Comparison of ENCODE assay signal across 8 mouse cellular contexts in the genomic region with DNA sequence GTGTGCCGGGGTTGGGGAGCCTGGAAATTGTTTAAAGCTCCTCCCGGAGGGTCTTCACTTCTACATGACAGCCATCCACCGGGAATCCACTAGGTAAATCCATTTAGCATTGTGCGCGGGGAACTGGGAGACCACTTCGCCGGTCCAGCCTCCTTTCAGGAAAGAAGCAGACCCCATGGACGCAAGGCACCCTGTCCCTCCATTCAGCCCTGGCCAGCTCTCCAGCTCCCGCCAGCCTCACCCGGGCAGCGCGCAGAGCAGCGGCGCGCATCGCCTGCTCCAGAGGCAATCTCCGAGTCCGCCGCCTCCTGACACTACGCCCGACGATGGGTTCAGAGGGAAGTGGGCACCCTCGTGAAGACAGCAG.
DNase-seq lines count a peak whose midpoint lies in the region; ATAC-seq and TF ChIP-seq lines count a peak whose summit lies in the region.

No protein-coding gene starts in this region.

- H3K27me3 ChIP-seq in cerebellum, adult 2 months (ENCODE audit: control insufficient read depth, insufficient read depth, low read length): no peaks in the 10 kb centered on the region
- peaks cover 26% of the 10 kb centered on the region for H3K27me3 ChIP-seq in intestine, embryonic 16.5 days (replicated peaks; ENCODE audit: control insufficient read depth, insufficient read depth, low read length)

- no peaks in the 10 kb centered on the region for H3K36me3 ChIP-seq in intestine, embryonic 16.5 days (ENCODE audit: control insufficient read depth, insufficient read depth, low read length)

- no peak for TF ChIP-seq POLR2A in cerebellum, adult 2 months (IDR thresholded peaks at IDR 0.05; ENCODE audit: borderline replicate concordance, insufficient read depth, low read length)
- TF ChIP-seq POLR2A in embryonic fibroblast, embryonic 13.5 days (IDR thresholded peaks at IDR 0.05; ENCODE audit: low read depth, low read length): no peak

- no peak for TF ChIP-seq CTCF in cerebellum, adult 2 months (IDR thresholded peaks at IDR 0.05; ENCODE audit: borderline replicate concordance, insufficient read depth, low read depth, low read length)
- TF ChIP-seq CTCF in embryonic fibroblast, embryonic 13.5 days (IDR thresholded peaks at IDR 0.05; ENCODE audit: borderline replicate concordance, insufficient read depth, low read length): no peak

- H3K27ac ChIP-seq in cerebellum, adult 2 months (ENCODE audit: insufficient read depth, low read length): peak overlapping the region; percentile 80
- H3K27ac ChIP-seq in embryonic fibroblast, embryonic 13.5 days (ENCODE audit: insufficient read depth, low read length): no peak overlapping the region
- H3K27ac ChIP-seq in intestine, embryonic 16.5 days (ENCODE audit: low read length): no peak overlapping the region

- H3K9me3 ChIP-seq in intestine, embryonic 16.5 days (ENCODE audit: control insufficient read depth, low read length): no peaks in the 10 kb centered on the region

- DNase-seq in kidney, postnatal 14 days: peak; percentile 4
- no peak for DNase-seq in kidney, adult 11 months
- peak; percentile 65 to 76 for DNase-seq in cerebellum, adult 2 months
- DNase-seq in mesoderm, embryonic 11.5 days (ENCODE audit: low read depth, low spot score): peak; percentile 60
- DNase-seq in yolk sac, embryonic 10.5 days (ENCODE audit: low spot score): peak; percentile 12
- no peak for DNase-seq in c-Kit-positive CD71-positive TER-119-positive erythroid progenitor cells, embryonic 14.5 days (ENCODE audit: low spot score)

- WGBS in cerebellum, adult 2 months: under 1% methylated on average over 23 of the region's 23 CpGs
- under 1% methylated on average over 23 of the region's 23 CpGs for WGBS in intestine, embryonic 16.5 days

- peak; percentile 79 for ATAC-seq in intestine, embryonic 16.5 days

- no peaks in the 10 kb centered on the region; the same call in 1 of the 2 replicates for H3K4me1 ChIP-seq in cerebellum, adult 2 months (ENCODE audit: control insufficient read depth, insufficient read depth, low read length)
- no peaks in the 10 kb centered on the region for H3K4me1 ChIP-seq in embryonic fibroblast, embryonic 13.5 days (ENCODE audit: control insufficient read depth, insufficient read depth, low read length)
- H3K4me1 ChIP-seq in intestine, embryonic 16.5 days (ENCODE audit: control insufficient read depth, insufficient read depth, low read length): peaks cover 11% of the 10 kb centered on the region

- peak overlapping the region; percentile 97 for H3K4me3 ChIP-seq in cerebellum, adult 2 months (replicated peaks; ENCODE audit: insufficient read depth, low read depth, low read length)
- H3K4me3 ChIP-seq in embryonic fibroblast, embryonic 13.5 days (ENCODE audit: insufficient read depth, low read length): peak overlapping the region; percentile 45
- H3K4me3 ChIP-seq in intestine, embryonic 16.5 days (ENCODE audit: low read length): peak overlapping the region; percentile 48

- H3K4me2 ChIP-seq in intestine, embryonic 16.5 days (ENCODE audit: low read depth, low read length): peak overlapping the region; percentile 87

- peak overlapping the region; percentile 34 for H3K9ac ChIP-seq in intestine, embryonic 16.5 days (ENCODE audit: low read depth, low read length)

Comparison
In these comparisons a context has a peak if more than half of its experiments do, and no peak if none do; other contexts are left out.
1. DNase-seq: peak in kidney, postnatal 14 days (single experiment), cerebellum, adult 2 months (2 of 2), mesoderm, embryonic 11.5 days (single experiment) and yolk sac, embryonic 10.5 days (single experiment); none in kidney, adult 11 months (single experiment) and c-Kit-positive CD71-positive TER-119-positive erythroid progenitor cells, embryonic 14.5 days (single experiment).
2. H3K4me3 ChIP-seq: peak in every context shown above with its lines; median percentile 97 in cerebellum, adult 2 months; 48 in intestine, embryonic 16.5 days; 45 in embryonic fibroblast, embryonic 13.5 days.